Mouse (Mus musculus) bone marrow macrophage, adult 2 months (primary cell): ENCODE results near the gene Cdh13. TPM values are rescaled to one million over a fixed set of nuclear protein-coding genes. Genes with fewer than 3 reads are reported as not detected.

Experiments
- H3K27ac ChIP-seq: 2 replicates; pipeline ENCODE4 v1.5.1; 2012; ENCODE audit warnings: low read depth, low read length; ENCODE audit not compliant: insufficient read depth
- H3K4me1 ChIP-seq: 2 replicates; pipeline ENCODE4 v1.6.1; 2012; ENCODE audit warnings: low read length; ENCODE audit not compliant: control insufficient read depth, insufficient read depth
- H3K4me3 ChIP-seq: 2 replicates; pipeline ENCODE4 v1.5.1; 2012; ENCODE audit warnings: mild to moderate bottlenecking, low read length, moderate library complexity; ENCODE audit not compliant: insufficient read depth
- CTCF ChIP-seq: IDR thresholded peaks from 2 replicates; pipeline ENCODE4 v1.5.1; 2012; ENCODE audit warnings: low read depth, mild to moderate bottlenecking, low read length, moderate library complexity
- POLR2A ChIP-seq: IDR thresholded peaks from 2 replicates; pipeline ENCODE4 v1.6.1; 2012; ENCODE audit warnings: mild to moderate bottlenecking, low read depth, low read length, borderline replicate concordance
- polyA plus RNA-seq: library from polyadenylated mRNA; stranded (reverse); fragments of >200 nt; gene quantifications from 2 replicates; pipeline ENCODE4 v1.2.4, GENCODE M21; 2012; ENCODE audit not compliant: missing spikeins, insufficient read depth, insufficient read length

Gene Cdh13
- polyA plus RNA-seq, 1 experiment = not detected

- no peak for TF ChIP-seq POLR2A
- TF ChIP-seq CTCF = no peak
These were observed 913.1 kb downstream of the Cdh13 start for GRCm38 (mm10) chr8:119196486-119197150.

GRCm38 (mm10) chr8:119208567-119208966, 925.0 kb downstream of the Cdh13 start:
- TF ChIP-seq POLR2A (no peak), CTCF (no peak)
- H3K4me1 ChIP-seq = no peaks in the 10 kb centered on the region
- H3K4me3 ChIP-seq = no peak overlapping the region
- H3K27ac ChIP-seq = no peak overlapping the region

More at GRCm38 (mm10) chr8:119196486-119197150, 913.1 kb downstream of the Cdh13 start:
- H3K4me3 ChIP-seq = no peak overlapping the region
- H3K27ac ChIP-seq = no peak overlapping the region
- no peaks in the 10 kb centered on the region for H3K4me1 ChIP-seq

DNA sequence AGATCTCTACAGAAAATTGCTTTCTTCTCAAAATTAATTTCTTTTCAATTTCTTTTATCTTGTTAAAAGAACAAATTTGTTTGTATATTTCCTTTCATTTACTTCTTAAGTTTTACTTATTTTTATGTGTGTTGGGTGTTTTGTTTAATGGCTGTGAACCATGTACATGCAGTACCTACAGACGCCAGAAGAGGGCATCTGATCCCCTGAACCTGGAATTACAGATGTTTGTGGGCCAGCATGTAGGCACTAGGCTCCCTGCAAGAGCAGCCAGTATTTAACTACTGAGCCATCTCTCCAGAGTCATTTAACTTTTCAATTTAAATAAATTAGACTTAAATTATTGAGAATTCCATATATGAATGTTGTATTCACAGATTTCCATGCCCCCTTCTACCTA, 941.0 kb downstream of the Cdh13 start:
- no peak overlapping the region for H3K27ac ChIP-seq
- H3K4me1 ChIP-seq = no peaks in the 10 kb centered on the region
- no peak for TF ChIP-seq POLR2A
- 0 out of 2 replicates have a peak, but pooled peaks have one; percentile 16 for TF ChIP-seq CTCF
- no peak overlapping the region for H3K4me3 ChIP-seq

DNA sequence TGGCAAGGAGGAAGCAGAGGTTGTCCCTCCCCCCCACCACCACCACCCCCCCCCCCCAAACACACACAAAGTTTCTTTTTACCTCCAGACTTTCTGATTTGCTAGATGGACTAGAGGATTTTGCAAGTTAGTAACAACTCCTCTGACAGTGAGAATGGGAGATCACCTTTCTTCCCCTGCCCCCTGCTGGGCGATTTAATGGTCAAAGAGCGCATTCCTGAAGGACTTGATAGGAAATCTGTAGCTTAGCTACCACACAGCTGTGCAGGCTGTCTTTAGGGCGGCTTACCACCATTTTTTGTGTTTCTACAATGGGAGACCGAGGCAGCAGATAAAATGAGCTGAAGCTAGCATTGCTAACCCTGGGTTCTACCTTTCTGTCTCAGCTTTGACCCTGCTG, 961.6 kb downstream of the Cdh13 start:
- H3K27ac ChIP-seq = no peak overlapping the region
- no peak for TF ChIP-seq CTCF
- TF ChIP-seq POLR2A = no peak
- H3K4me1 ChIP-seq = no peaks in the 10 kb centered on the region
- no peak overlapping the region for H3K4me3 ChIP-seq

GRCm38 (mm10) chr8:119245641-119246040, 962.1 kb downstream of the Cdh13 start:
- Histone ChIP-seq H3K4me3 (no peak overlapping the region), H3K27ac (no peak overlapping the region), H3K4me1 (no peaks in the 10 kb centered on the region)
- TF ChIP-seq POLR2A = no peak
- no peak for TF ChIP-seq CTCF

- H3K4me1 ChIP-seq = no peaks in the 10 kb centered on the region
- H3K27ac ChIP-seq = no peak overlapping the region
- no peak for TF ChIP-seq CTCF
- no peak for TF ChIP-seq POLR2A
- H3K4me3 ChIP-seq = no peak overlapping the region
These were observed 970.8 kb downstream of the Cdh13 start for GRCm38 (mm10) chr8:119254358-119254757.

GRCm38 (mm10) chr8:119258642-119259041, 975.1 kb downstream of the Cdh13 start:
- H3K4me1 ChIP-seq = no peaks in the 10 kb centered on the region
- H3K4me3 ChIP-seq = no peak overlapping the region
- no peak for TF ChIP-seq CTCF
- TF ChIP-seq POLR2A = no peak
- H3K27ac ChIP-seq = no peak overlapping the region

- no peak overlapping the region for H3K27ac ChIP-seq
- H3K4me1 ChIP-seq = no peaks in the 10 kb centered on the region
- H3K4me3 ChIP-seq = no peak overlapping the region
- TF ChIP-seq POLR2A (no peak), CTCF (no peak)
These were observed 980.2 kb downstream of the Cdh13 start for GRCm38 (mm10) chr8:119263750-119264149.

DNA sequence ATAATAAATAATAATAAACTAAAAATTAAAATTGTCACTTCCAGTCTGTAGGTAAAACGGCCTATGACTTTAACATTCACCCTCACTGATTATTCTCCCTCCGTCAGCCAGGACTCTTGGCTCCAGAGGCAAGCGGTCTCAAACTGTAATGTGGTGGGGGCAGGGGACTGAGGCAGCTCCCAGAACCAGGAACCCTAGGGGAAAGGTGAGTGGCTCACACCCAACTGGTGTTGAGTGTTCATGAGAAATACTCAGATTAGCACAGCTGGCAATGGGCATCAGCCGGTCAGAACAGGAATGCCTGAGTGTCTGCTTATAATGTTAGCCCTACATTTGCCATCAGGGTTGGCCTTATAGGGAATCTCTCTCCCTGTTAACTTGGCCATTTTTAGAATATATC, 982.8 kb downstream of the Cdh13 start:
- Histone ChIP-seq H3K4me1 (no peaks in the 10 kb centered on the region), H3K27ac (no peak overlapping the region), H3K4me3 (no peak overlapping the region)
- TF ChIP-seq POLR2A (no peak), CTCF (no peak)

GRCm38 (mm10) chr8:119269576-119269975, 986.0 kb downstream of the Cdh13 start:
- Histone ChIP-seq H3K4me3 (no peak overlapping the region), H3K4me1 (no peaks in the 10 kb centered on the region), H3K27ac (no peak overlapping the region)
- TF ChIP-seq CTCF (no peak), POLR2A (no peak)
